Mouse (Mus musculus): ENCODE measurements at regions not wholly inside any gene's neighbourhood (a gene's known extent, or its start where the extent isn't known, plus 50 kb on each side); places are given as distances from the start of the nearest gene placed in this dataset.

- 69% methylated on average over 1 of the region's 1 CpGs for WGBS (ENCODE audit: insufficient replicate concordance)
- H3K9ac ChIP-seq = no peak overlapping the region
- H3K27me3 ChIP-seq (replicated peaks) = no peaks in the 10 kb centered on the region
- no peak overlapping the region for H3K27ac ChIP-seq
- no peak overlapping the region for H3K4me2 ChIP-seq
- no peak for ATAC-seq
- H3K4me3 ChIP-seq = no peak overlapping the region
- no peaks in the 10 kb centered on the region for H3K9me3 ChIP-seq (replicated peaks)
- H3K36me3 ChIP-seq = no peaks in the 10 kb centered on the region
- no peaks in the 10 kb centered on the region for H3K4me1 ChIP-seq
These were observed 322.7 kb upstream of the Cxcr4 start for GRCm38 (mm10) chr1:128914811-128915210.

GRCm38 (mm10) chr1:128912532-128912931 is 320.4 kb upstream of the Cxcr4 start:
- no peak overlapping the region for H3K27ac ChIP-seq
- H3K27me3 ChIP-seq (replicated peaks) = no peaks in the 10 kb centered on the region
- H3K9ac ChIP-seq = no peak overlapping the region
- no peaks in the 10 kb centered on the region for H3K4me1 ChIP-seq
- H3K36me3 ChIP-seq = no peaks in the 10 kb centered on the region
- no peak overlapping the region for H3K4me2 ChIP-seq
- H3K9me3 ChIP-seq (replicated peaks) = no peaks in the 10 kb centered on the region
- H3K4me3 ChIP-seq = no peak overlapping the region
- ATAC-seq = no peak

- no peak overlapping the region for H3K27ac ChIP-seq
- no peaks in the 10 kb centered on the region for H3K27me3 ChIP-seq (replicated peaks)
- no peak overlapping the region for H3K4me2 ChIP-seq
- WGBS (ENCODE audit: insufficient replicate concordance) = 52% methylated on average over 2 of the region's 2 CpGs
- H3K36me3 ChIP-seq = no peaks in the 10 kb centered on the region
- H3K4me1 ChIP-seq = no peaks in the 10 kb centered on the region
- H3K9me3 ChIP-seq (replicated peaks) = no peaks in the 10 kb centered on the region
- no peak overlapping the region for H3K9ac ChIP-seq
- H3K4me3 ChIP-seq = no peak overlapping the region
- ATAC-seq = no peak
These were observed 315.5 kb upstream of the Cxcr4 start for GRCm38 (mm10) chr1:128907566-128907965.

- no peaks in the 10 kb centered on the region for H3K36me3 ChIP-seq
- no peak overlapping the region for H3K4me3 ChIP-seq
- H3K9ac ChIP-seq = no peak overlapping the region
- H3K27me3 ChIP-seq (replicated peaks) = no peaks in the 10 kb centered on the region
- H3K27ac ChIP-seq = no peak overlapping the region
- no peaks in the 10 kb centered on the region for H3K4me1 ChIP-seq
- H3K4me2 ChIP-seq = no peak overlapping the region
- 69% methylated on average over 8 of the region's 8 CpGs for WGBS (ENCODE audit: insufficient replicate concordance)
- no peak for ATAC-seq
- H3K9me3 ChIP-seq (replicated peaks) = 0 out of 2 replicates have a peak, but pooled peaks cover 3% of the 10 kb centered on the region
These were observed 305.9 kb upstream of the Cxcr4 start for GRCm38 (mm10) chr1:128898025-128898424.

- 69% methylated on average over 5 of the region's 5 CpGs for WGBS (ENCODE audit: insufficient replicate concordance)
These were observed 302.5 kb upstream of the Cxcr4 start for GRCm38 (mm10) chr1:128894546-128894945.

GRCm38 (mm10) chr1:128878291-128878690 is 286.2 kb upstream of the Cxcr4 start:
- Histone ChIP-seq H3K27me3 (replicated peaks) (no peaks in the 10 kb centered on the region), H3K4me2 (no peak overlapping the region), H3K4me1 (no peaks in the 10 kb centered on the region), H3K9me3 (replicated peaks) (no peaks in the 10 kb centered on the region), H3K36me3 (no peaks in the 10 kb centered on the region), H3K9ac (no peak overlapping the region), H3K27ac (no peak overlapping the region), H3K4me3 (no peak overlapping the region)
- no peak for ATAC-seq

More at GRCm38 (mm10) chr1:128894546-128894945, 302.5 kb upstream of the Cxcr4 start:
- Histone ChIP-seq H3K36me3 (no peaks in the 10 kb centered on the region), H3K9me3 (replicated peaks) (0 out of 2 replicates have a peak, but pooled peaks cover 3% of the 10 kb centered on the region), H3K27ac (no peak overlapping the region), H3K4me3 (no peak overlapping the region), H3K27me3 (replicated peaks) (no peaks in the 10 kb centered on the region), H3K4me2 (no peak overlapping the region), H3K4me1 (no peaks in the 10 kb centered on the region), H3K9ac (no peak overlapping the region)
- no peak for ATAC-seq

GRCm38 (mm10) chr1:128875289-128875688 is 283.2 kb upstream of the Cxcr4 start:
- 13% methylated on average over 8 of the region's 8 CpGs for WGBS (ENCODE audit: insufficient replicate concordance)

GRCm38 (mm10) chr1:128874190-128874589 is 282.1 kb upstream of the Cxcr4 start:
- no peak overlapping the region for H3K9ac ChIP-seq
- no peaks in the 10 kb centered on the region for H3K36me3 ChIP-seq
- no peaks in the 10 kb centered on the region for H3K9me3 ChIP-seq (replicated peaks)
- no peaks in the 10 kb centered on the region for H3K27me3 ChIP-seq (replicated peaks)
- no peak overlapping the region for H3K4me3 ChIP-seq
- no peaks in the 10 kb centered on the region for H3K4me1 ChIP-seq
- ATAC-seq = no peak
- no peak overlapping the region for H3K4me2 ChIP-seq
- WGBS (ENCODE audit: insufficient replicate concordance) = 66% methylated on average over 11 of the region's 11 CpGs
- no peak overlapping the region for H3K27ac ChIP-seq

More at GRCm38 (mm10) chr1:128875289-128875688, 283.2 kb upstream of the Cxcr4 start:
- ATAC-seq = no peak
- H3K4me2 ChIP-seq = no peak overlapping the region
- no peaks in the 10 kb centered on the region for H3K9me3 ChIP-seq (replicated peaks)
- no peaks in the 10 kb centered on the region for H3K4me1 ChIP-seq
- H3K27ac ChIP-seq = no peak overlapping the region
- H3K9ac ChIP-seq = no peak overlapping the region
- H3K27me3 ChIP-seq (replicated peaks) = no peaks in the 10 kb centered on the region
- H3K36me3 ChIP-seq = no peaks in the 10 kb centered on the region
- H3K4me3 ChIP-seq = no peak overlapping the region

- Histone ChIP-seq H3K27ac (no peak overlapping the region), H3K4me3 (no peak overlapping the region), H3K4me1 (no peaks in the 10 kb centered on the region), H3K9ac (no peak overlapping the region), H3K36me3 (no peaks in the 10 kb centered on the region), H3K4me2 (no peak overlapping the region), H3K27me3 (replicated peaks) (no peaks in the 10 kb centered on the region), H3K9me3 (replicated peaks) (no peaks in the 10 kb centered on the region)
- 49% methylated on average over 3 of the region's 3 CpGs for whole genome bisulfite sequencing (ENCODE audit: insufficient replicate concordance)
- no peak for ATAC-seq
These were observed 276.7 kb upstream of the Cxcr4 start for GRCm38 (mm10) chr1:128868761-128869160.

GRCm38 (mm10) chr1:128860537-128860936 is 268.4 kb upstream of the Cxcr4 start:
- 22% methylated on average over 1 of the region's 1 CpGs for WGBS (ENCODE audit: insufficient replicate concordance)
- Histone ChIP-seq H3K4me2 (no peak overlapping the region), H3K9ac (no peak overlapping the region), H3K4me1 (no peaks in the 10 kb centered on the region), H3K27me3 (replicated peaks) (no peaks in the 10 kb centered on the region), H3K9me3 (replicated peaks) (no peaks in the 10 kb centered on the region), H3K27ac (no peak overlapping the region), H3K4me3 (no peak overlapping the region), H3K36me3 (no peaks in the 10 kb centered on the region)
- ATAC-seq = no peak

- ATAC-seq = no peak
- Histone ChIP-seq H3K27me3 (replicated peaks) (no peaks in the 10 kb centered on the region), H3K9me3 (replicated peaks) (no peaks in the 10 kb centered on the region), H3K4me3 (no peak overlapping the region), H3K4me2 (no peak overlapping the region), H3K36me3 (no peaks in the 10 kb centered on the region), H3K9ac (no peak overlapping the region), H3K27ac (no peak overlapping the region), H3K4me1 (no peaks in the 10 kb centered on the region)
- 31% methylated on average over 7 of the region's 7 CpGs for WGBS (ENCODE audit: insufficient replicate concordance)
These were observed 268.0 kb upstream of the Cxcr4 start for GRCm38 (mm10) chr1:128860094-128860493.

- H3K27ac ChIP-seq = no peak overlapping the region
- no peak for ATAC-seq
- H3K4me1 ChIP-seq = no peaks in the 10 kb centered on the region
- H3K4me2 ChIP-seq = no peak overlapping the region
- no peaks in the 10 kb centered on the region for H3K36me3 ChIP-seq
- WGBS (ENCODE audit: insufficient replicate concordance) = 64% methylated on average over 2 of the region's 2 CpGs
- H3K4me3 ChIP-seq = no peak overlapping the region
- H3K9ac ChIP-seq = no peak overlapping the region
- H3K9me3 ChIP-seq (replicated peaks) = no peaks in the 10 kb centered on the region
- H3K27me3 ChIP-seq (replicated peaks) = no peaks in the 10 kb centered on the region
These were observed 266.6 kb upstream of the Cxcr4 start for GRCm38 (mm10) chr1:128858661-128859060.

- ATAC-seq = no peak
- Histone ChIP-seq H3K27ac (no peak overlapping the region), H3K4me1 (no peaks in the 10 kb centered on the region), H3K4me3 (no peak overlapping the region), H3K9me3 (replicated peaks) (no peaks in the 10 kb centered on the region), H3K36me3 (no peaks in the 10 kb centered on the region), H3K27me3 (replicated peaks) (no peaks in the 10 kb centered on the region), H3K9ac (no peak overlapping the region), H3K4me2 (no peak overlapping the region)
- WGBS (ENCODE audit: insufficient replicate concordance) = 64% methylated on average over 2 of the region's 2 CpGs
These were observed 264.8 kb upstream of the Cxcr4 start for GRCm38 (mm10) chr1:128856933-128857332.

Measured in liver, embryonic 12.5 days (tissue).